Mouse (Mus musculus): Measurements from ENCODE around the gene V1ra8. TPM values are rescaled to one million over a fixed set of nuclear protein-coding genes. Genes with fewer than 3 reads are reported as not detected.
"Not testable (repeated sequence)": the region's sequence is repeated elsewhere in the genome, so short reads cannot be mapped to it uniquely, and the experiment has no call there.

The V1ra8 gene
- total RNA-seq (2021) (not detected), polyA plus RNA-seq (2012; rRNA removed) (not detected in 2 replicates)
- long read RNA-seq: 0 reads

- DNase-seq: not testable (repeated sequence)
Observed at GRCm38 (mm10) chr6:90202493-90202892, at the start of gene V1ra8. Gene V1ra8, plus strand, starts transcription at chr6:90202793.

- no peak for DNase-seq
Observed at GRCm38 (mm10) chr6:90160139-90160538, 42.5 kb upstream of the V1ra8 start.

GRCm38 (mm10) chr6:90174508-90174907, 28.1 kb upstream of the V1ra8 start, which contains the start of gene Vmn1r52:
Gene Vmn1r52, plus strand, starts transcription at chr6:90174808.
- DNase-seq: no peak

GRCm38 (mm10) chr6:90224338-90224737, 21.7 kb downstream of the V1ra8 start, which contains the start of gene Vmn1r53:
Gene Vmn1r53, minus strand, starts transcription at chr6:90224438.
- DNase-seq: no peak

- not testable (repeated sequence) for DNase-seq
Observed at GRCm38 (mm10) chr6:90232114-90232513, 29.5 kb downstream of the V1ra8 start.

GRCm38 (mm10) chr6:90232681-90233080, 30.1 kb downstream of the V1ra8 start:
- no peak for DNase-seq

- DNase-seq: no peak
Observed at GRCm38 (mm10) chr6:90244019-90244418, 41.4 kb downstream of the V1ra8 start.

- no peak for DNase-seq
Observed at GRCm38 (mm10) chr6:90246000-90246399, 43.4 kb downstream of the V1ra8 start, which contains the start of gene Vmn1r54. Gene Vmn1r54, plus strand, starts transcription at chr6:90246300.

Other genes with a start within 250 kb of the V1ra8 start
- not detected for gene Vmn1r46, start 233.5 kb upstream of the V1ra8 start, total RNA-seq (2021)
- gene Vmn1r46, start 233.5 kb upstream of the V1ra8 start, polyA plus RNA-seq (2012; rRNA removed): not detected in 2 replicates
- not detected for gene Vmn1r47, start 186.6 kb upstream of the V1ra8 start, total RNA-seq (2021)
- not detected in 2 replicates for gene Vmn1r47, start 186.6 kb upstream of the V1ra8 start, polyA plus RNA-seq (2012; rRNA removed)
- not detected for gene Vmn1r48, start 166.0 kb upstream of the V1ra8 start, total RNA-seq (2021)
- gene Vmn1r48, start 166.0 kb upstream of the V1ra8 start, polyA plus RNA-seq (2012; rRNA removed): not detected in 2 replicates
- not detected for gene Vmn1r49, start 124.3 kb upstream of the V1ra8 start, total RNA-seq (2021)
- not detected in 2 replicates for gene Vmn1r49, start 124.3 kb upstream of the V1ra8 start, polyA plus RNA-seq (2012; rRNA removed)
- not detected for gene Vmn1r50, start 101.4 kb upstream of the V1ra8 start, total RNA-seq (2021)
- not detected in 2 replicates for gene Vmn1r50, start 101.4 kb upstream of the V1ra8 start, polyA plus RNA-seq (2012; rRNA removed)
- gene Vmn1r51, start 80.2 kb upstream of the V1ra8 start, total RNA-seq (2021): not detected
- not detected in 2 replicates for gene Vmn1r51, start 80.2 kb upstream of the V1ra8 start, polyA plus RNA-seq (2012; rRNA removed)
- not detected for gene Vmn1r52, start 28.0 kb upstream of the V1ra8 start, total RNA-seq (2021)
- gene Vmn1r52, start 28.0 kb upstream of the V1ra8 start, polyA plus RNA-seq (2012; rRNA removed): not detected in 2 replicates
- not detected for gene Vmn1r53, start 21.6 kb downstream of the V1ra8 start, total RNA-seq (2021)
- gene Vmn1r53, start 21.6 kb downstream of the V1ra8 start, polyA plus RNA-seq (2012; rRNA removed): not detected in 2 replicates
- not detected for gene Vmn1r54, start 43.5 kb downstream of the V1ra8 start, total RNA-seq (2021)
- gene Vmn1r54, start 43.5 kb downstream of the V1ra8 start, polyA plus RNA-seq (2012; rRNA removed): not detected in 2 replicates
- gene BC048671, start 98.4 kb downstream of the V1ra8 start, total RNA-seq (2021): not detected
- gene BC048671, start 98.4 kb downstream of the V1ra8 start, polyA plus RNA-seq (2012; rRNA removed): not detected in 2 replicates
- gene Chst13, start 122.4 kb downstream of the V1ra8 start, total RNA-seq (2021): not detected
- 0.36 and 0.85 TPM in 2 replicates for gene Chst13, start 122.4 kb downstream of the V1ra8 start, polyA plus RNA-seq (2012; rRNA removed)
- gene Uroc1, start 130.5 kb downstream of the V1ra8 start, total RNA-seq (2021): 1 to 10 TPM in 1 of 2 experiments, not detected in 1; 1.3 TPM
- 0.26 TPM in 1 of 2 replicates, not detected in the other for gene Uroc1, start 130.5 kb downstream of the V1ra8 start, polyA plus RNA-seq (2012; rRNA removed)
- gene Zxdc, start 166.7 kb downstream of the V1ra8 start, total RNA-seq (2021): 10 to 100 TPM; 18.8 to 33.4 TPM
- 70.1 and 75.8 TPM in 2 replicates for gene Zxdc, start 166.7 kb downstream of the V1ra8 start, polyA plus RNA-seq (2012; rRNA removed)
- 1 to 10 TPM in 1 of 2 experiments, under 1 TPM in 1; 0.76 to 1.4 TPM for gene Cfap100, start 226.0 kb downstream of the V1ra8 start, total RNA-seq (2021)
- 0.03 and 0.33 TPM in 2 replicates for gene Cfap100, start 226.0 kb downstream of the V1ra8 start, polyA plus RNA-seq (2012; rRNA removed)